Mouse (Mus musculus) central nervous system, embryonic 18 days (tissue): ENCODE measurements around the gene Atp6v1g1. TPM values are rescaled to one million over a fixed set of nuclear protein-coding genes. Genes with fewer than 3 reads are reported as not detected.

Experiments used
- polyA plus RNA-seq: library from polyadenylated mRNA; depleted of rRNA; stranded (reverse); fragments of >200 nt; gene quantifications from 2 replicates; pipeline ENCODE4 v1.2.3, GENCODE M21; 2012; rRNA removed

The Atp6v1g1 gene
- polyA plus RNA-seq = 200 and 228 TPM in 2 replicates

GRCm38 (mm10) chr4:63544494-63545230 is at the start of gene Atp6v1g1:
Gene Atp6v1g1 (plus strand): TSS chr4:63544772.

GRCm38 (mm10) chr4:63495915-63496278 is 48.7 kb upstream of the Atp6v1g1 start, which contains the start of gene Whrn:
Gene Whrn (minus strand): TSS chr4:63495991.

GRCm38 (mm10) chr4:63558407-63559081 is 14.0 kb downstream of the Atp6v1g1 start, which contains the start of gene Tmem268:
Gene Tmem268 (plus strand): TSS chr4:63558781.

Other genes starting within 250 kb of the Atp6v1g1 start
- 0.58 TPM in 1 of 2 replicates, not detected in the other for gene Orm1, start 200.2 kb upstream of the Atp6v1g1 start, polyA plus RNA-seq
- gene Orm3, start 188.6 kb upstream of the Atp6v1g1 start, polyA plus RNA-seq = not detected in 2 replicates
- gene Orm2, start 182.3 kb upstream of the Atp6v1g1 start, polyA plus RNA-seq = not detected in 2 replicates
- gene Akna, start 141.4 kb upstream of the Atp6v1g1 start, polyA plus RNA-seq = 2.7 and 3.5 TPM in 2 replicates
- gene Whrn, start 48.8 kb upstream of the Atp6v1g1 start, polyA plus RNA-seq = 19.8 and 20.8 TPM in 2 replicates
- 4.1 TPM in 2 replicates for gene Tmem268, start 14.0 kb downstream of the Atp6v1g1 start, polyA plus RNA-seq
- not detected in 2 replicates for gene Gm11213, start 60.5 kb downstream of the Atp6v1g1 start, polyA plus RNA-seq
- 0.12 TPM in 1 of 2 replicates, not detected in the other for gene Tex48, start 77.7 kb downstream of the Atp6v1g1 start, polyA plus RNA-seq
- not detected in 2 replicates for gene Gm11214, start 118.6 kb downstream of the Atp6v1g1 start, polyA plus RNA-seq
- 0.01 and 0.03 TPM in 2 replicates for gene Tnfsf15, start 200.3 kb downstream of the Atp6v1g1 start, polyA plus RNA-seq